Mouse (Mus musculus): ENCODE data around the gene Pex11g. TPM values are rescaled to one million over a fixed set of nuclear protein-coding genes. Genes with fewer than 3 reads are reported as not detected.

The Pex11g gene
- 1 to 10 TPM; 2.3 to 2.6 TPM for total RNA-seq (2021)
- long read RNA-seq, experiment 1, partial matches to known transcripts, result 0 of 2 reads
- long read RNA-seq, experiment 1, other reads (novel, unspliced or antisense), result 2 of 2 reads
- long read RNA-seq, experiment 2, partial matches to known transcripts, result 1 of 6 reads
- long read RNA-seq, experiment 2, other reads (novel, unspliced or antisense), result 1 of 6 reads

DNA sequence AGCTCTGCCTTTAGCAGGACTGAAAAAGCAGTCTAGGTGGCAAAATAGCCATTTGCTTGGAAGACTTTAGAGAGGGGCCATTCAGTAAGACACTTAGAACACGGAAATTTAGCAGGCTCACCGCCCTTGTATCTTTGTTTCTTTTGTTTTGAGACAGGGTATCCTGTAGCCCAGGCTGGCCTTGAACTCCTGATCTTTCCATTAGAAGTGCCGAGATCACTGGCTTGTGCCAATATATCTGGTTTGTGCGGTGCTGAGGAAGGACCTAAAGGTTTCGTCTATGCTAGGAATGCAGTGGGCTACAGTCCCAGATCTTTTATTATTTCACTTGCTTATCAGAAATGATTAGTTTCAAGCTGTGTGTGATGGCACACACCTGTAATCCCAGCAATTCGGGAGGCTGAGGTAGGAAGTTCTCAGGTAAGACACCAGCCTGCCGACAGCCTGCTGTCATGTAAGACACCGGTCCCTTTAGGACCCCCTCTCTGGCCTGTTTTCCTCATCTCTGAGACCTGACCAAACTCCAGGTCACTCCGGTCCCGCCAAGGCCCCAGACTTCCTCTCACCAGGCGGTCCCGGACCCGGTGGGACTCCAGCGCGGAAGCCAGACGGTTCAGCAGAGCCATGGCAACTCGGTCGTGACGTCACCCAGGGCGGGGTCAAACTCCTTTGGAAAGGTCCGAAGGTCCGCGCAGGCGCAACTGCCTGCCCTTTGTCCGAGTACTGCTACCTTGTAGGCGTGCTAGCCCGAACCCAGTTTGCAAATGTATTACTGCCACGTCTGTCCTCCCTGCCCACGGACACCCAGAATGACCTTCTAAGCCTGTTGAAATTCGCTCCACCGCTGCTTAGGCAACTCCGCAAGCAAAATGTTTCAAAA is at the start of gene Pex11g:
Gene Pex11g (minus strand): TSS at position 675 of the 880 bp plus-strand sequence.
- peak within 1 kb of the TSS; percentile 88 for H3K27ac ChIP-seq
- H3K4me3 ChIP-seq, result peak within 1 kb of the TSS; percentile 71
- TF ChIP-seq CTCF (IDR thresholded peaks at IDR 0.05), result no peak
- intact Hi-C loops (cut with DNase I), result no loop called here
- peak; percentile 99 for DNase-seq

GRCm38 (mm10) chr8:3517117-3517495 is 49.6 kb upstream of the Pex11g start:
- intact Hi-C loops (cut with DNase I), result loop anchor here (5.0 kb wide), 1 partner anchor 105 kb away; the partner anchor contains the start of genes Pet100 and Xab2
- peak overlapping the region; percentile 87 for H3K27ac ChIP-seq

GRCm38 (mm10) chr8:3516450-3517116 is 49.1 kb upstream of the Pex11g start:
- Histone ChIP-seq H3K27ac (peak overlapping the region; percentile 87), H3K4me3 (peak overlapping the region; percentile 83)
- no peak for TF ChIP-seq CTCF (IDR thresholded peaks at IDR 0.05)
- DNase-seq, result peak; percentile 94
- intact Hi-C loops (cut with DNase I), result loop anchor here (5.0 kb wide), 1 partner anchor 106 kb away; the partner anchor contains the start of genes Pet100 and Xab2

More at GRCm38 (mm10) chr8:3517117-3517495, 49.6 kb upstream of the Pex11g start:
- TF ChIP-seq CTCF (IDR thresholded peaks at IDR 0.05), result no peak
- H3K4me3 ChIP-seq, result peak overlapping the region; percentile 83
- no peak for DNase-seq

DNA sequence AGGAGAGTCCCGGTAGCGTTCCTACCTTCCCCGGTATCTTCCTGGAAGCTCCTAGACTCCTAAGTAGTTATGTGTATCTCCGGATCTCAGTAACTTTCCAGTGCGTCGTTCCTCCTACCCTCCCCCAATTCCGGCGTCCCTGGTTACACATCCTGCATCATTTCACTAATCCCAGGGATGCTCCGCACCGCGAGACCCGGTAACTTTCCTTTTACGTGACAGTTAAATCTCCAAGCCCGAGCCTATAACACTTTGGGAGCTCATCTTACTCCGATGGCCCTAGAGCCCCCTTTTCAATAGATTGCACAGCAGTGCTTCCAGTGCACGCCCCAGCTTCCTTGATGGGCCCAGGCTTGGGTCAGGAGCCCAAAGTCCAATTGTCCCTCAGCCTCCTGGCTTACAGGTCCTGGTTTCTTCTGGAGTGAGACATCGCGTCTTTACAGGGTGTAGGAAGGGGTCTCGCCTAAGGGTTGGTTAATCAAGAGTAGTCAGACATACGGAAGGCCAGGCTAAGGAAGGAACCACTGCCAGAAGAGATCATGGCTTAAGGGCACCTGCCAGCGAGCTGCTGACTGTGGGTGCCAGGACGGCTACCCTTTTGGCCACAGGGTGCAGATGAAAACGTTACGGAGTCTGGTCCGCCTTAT is 48.4 kb upstream of the Pex11g start:
- peak overlapping the region; percentile 83 for H3K4me3 ChIP-seq
- intact Hi-C loops (cut with DNase I), result loop anchor here (2.0 to 5.0 kb wide), 2 partner anchors 15 to 106 kb away; partner anchors contain the start of genes Mcoln1, Pet100 and Xab2
- TF ChIP-seq CTCF (IDR thresholded peaks at IDR 0.05), result no peak
- DNase-seq, result peak; percentile 48
- peak overlapping the region; percentile 87 for H3K27ac ChIP-seq

- peak within 1 kb of the TSS; percentile 87 for H3K27ac ChIP-seq
Observed at GRCm38 (mm10) chr8:3515260-3515671, 47.8 kb upstream of the Pex11g start, which contains the start of gene Pnpla6. Pnpla6 (plus strand) TSS chr8:3515384.

GRCm38 (mm10) chr8:3514681-3515247 is 47.3 kb upstream of the Pex11g start:
- H3K27ac ChIP-seq, result peak overlapping the region; percentile 87
- TF ChIP-seq CTCF (IDR thresholded peaks at IDR 0.05), result no peak
- peak overlapping the region; percentile 83 for H3K4me3 ChIP-seq
- DNase-seq, result no peak
- intact Hi-C loops (cut with DNase I), result loop anchor here (2.0 to 5.0 kb wide), 2 partner anchors 14 to 108 kb away; partner anchors contain the start of genes Mcoln1, Pet100 and Xab2

More at GRCm38 (mm10) chr8:3515260-3515671, 47.8 kb upstream of the Pex11g start, which contains the start of gene Pnpla6:
- peak; percentile 95 for DNase-seq
- H3K4me3 ChIP-seq, result peak within 1 kb of the TSS; percentile 83
- intact Hi-C loops (cut with DNase I), result loop anchor here (2.0 to 5.0 kb wide), 2 partner anchors 14 to 107 kb away; partner anchors contain the start of genes Mcoln1, Pet100 and Xab2
- TF ChIP-seq CTCF (IDR thresholded peaks at IDR 0.05), result no peak

DNA sequence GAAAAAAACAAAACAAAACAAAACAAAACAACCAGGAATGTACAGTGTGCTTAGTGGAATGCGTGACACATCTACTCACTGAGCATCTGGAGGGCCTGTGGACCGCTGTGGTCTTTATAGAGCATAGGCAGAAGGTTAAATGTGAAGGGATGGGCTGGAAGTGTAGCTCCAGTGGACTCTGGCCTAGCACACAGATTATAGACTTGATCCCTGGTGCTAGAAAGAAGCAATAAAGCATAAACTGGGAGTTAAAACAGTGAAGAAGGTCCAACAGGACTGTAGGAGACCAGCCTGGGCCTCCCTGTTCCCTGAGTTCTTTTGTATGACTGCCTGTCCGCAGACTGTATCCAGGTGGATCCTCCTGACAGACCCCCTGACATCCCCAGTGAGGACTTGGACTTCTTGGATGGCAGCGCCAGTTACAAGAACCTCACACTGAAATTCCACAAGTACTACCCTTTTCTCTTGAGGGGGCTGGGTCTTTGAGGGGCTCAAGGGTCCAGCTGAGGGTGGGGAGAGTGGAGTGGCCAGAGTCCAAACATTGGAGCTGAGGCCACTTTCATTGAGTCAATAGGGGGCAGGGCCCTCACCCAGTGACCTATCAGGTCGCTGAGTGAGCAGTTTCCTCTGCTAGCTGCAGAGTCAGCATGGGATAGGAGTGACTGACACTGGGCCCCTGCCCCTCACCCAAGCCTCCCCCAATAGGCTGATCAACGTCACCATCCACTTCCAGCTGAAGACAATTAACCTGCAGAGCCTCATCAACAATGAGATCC is 40.7 kb upstream of the Pex11g start:
- TF ChIP-seq CTCF (IDR thresholded peaks at IDR 0.05), result no peak
- intact Hi-C loops (cut with DNase I), result no loop called here
- DNase-seq, result no peak
- Histone ChIP-seq H3K27ac (no peak overlapping the region), H3K4me3 (no peak overlapping the region)

DNA sequence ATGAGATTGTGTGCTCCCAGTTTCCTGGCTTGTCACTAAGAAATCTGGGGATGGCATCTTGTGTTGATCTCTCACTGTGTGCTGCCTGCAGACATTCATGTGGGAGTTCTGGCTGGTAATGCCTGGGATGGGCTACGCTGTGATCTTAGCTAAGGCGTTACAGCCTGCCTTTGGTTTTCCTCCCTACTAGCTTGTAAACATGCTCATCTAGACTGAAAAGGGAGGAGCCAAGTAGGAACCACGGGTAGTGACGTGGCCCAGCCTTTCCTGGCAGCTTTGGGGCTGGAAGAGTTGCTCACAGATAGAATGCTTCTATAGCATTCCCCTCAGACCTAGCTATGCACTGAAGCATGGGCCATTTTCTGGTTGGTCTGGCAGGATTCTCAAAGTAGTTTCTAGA is 34.7 kb upstream of the Pex11g start:
- no peak for DNase-seq
- TF ChIP-seq CTCF (IDR thresholded peaks at IDR 0.05), result no peak
- no peak overlapping the region; the same call in 1 of the 2 replicates for H3K4me3 ChIP-seq
- intact Hi-C loops (cut with DNase I), result no loop called here
- no peak overlapping the region for H3K27ac ChIP-seq

GRCm38 (mm10) chr8:3500235-3501090 is 33.0 kb upstream of the Pex11g start, which contains the start of gene Mcoln1:
Mcoln1 (plus strand) TSS chr8:3500457.
- no peak for TF ChIP-seq CTCF (IDR thresholded peaks at IDR 0.05)
- peak within 1 kb of the TSS; percentile 89 for H3K4me3 ChIP-seq
- intact Hi-C loops (cut with DNase I), result loop anchor here (2.0 kb wide), 1 partner anchor 14 kb away; the partner anchor contains the start of gene Pnpla6
- peak; percentile 99 for DNase-seq
- H3K27ac ChIP-seq, result peak within 1 kb of the TSS; percentile 95

DNA sequence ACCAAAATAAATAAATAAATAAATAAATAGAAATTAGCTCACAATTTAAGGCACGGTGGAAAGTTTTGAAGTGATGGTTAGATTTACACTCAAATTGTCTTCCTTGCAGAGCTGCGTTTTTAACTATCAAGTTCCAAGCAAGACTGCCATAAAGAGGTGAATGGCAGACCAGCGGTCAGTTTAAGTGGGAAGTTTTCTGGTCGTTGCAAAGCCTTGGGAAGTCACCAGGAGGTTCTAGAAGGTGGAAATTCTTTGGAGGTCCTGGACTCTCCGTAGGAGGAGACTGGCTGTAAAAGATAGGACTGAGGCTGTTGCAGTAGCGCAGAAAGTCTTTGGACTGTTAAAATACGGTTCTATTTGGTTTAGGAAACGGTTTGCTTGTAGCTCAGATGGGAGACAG is 32.3 kb upstream of the Pex11g start:
- no peak for DNase-seq
- Histone ChIP-seq H3K4me3 (peak overlapping the region; percentile 89), H3K27ac (peak overlapping the region; percentile 95)
- intact Hi-C loops (cut with DNase I), result loop anchor here (2.0 kb wide), 1 partner anchor 15 kb away; the partner anchor contains the start of gene Pnpla6
- TF ChIP-seq CTCF (IDR thresholded peaks at IDR 0.05), result no peak
